Mouse (Mus musculus) kidney, adult 10 weeks (tissue): ENCODE data around the gene Tas2r144. TPM values are rescaled to one million over a fixed set of nuclear protein-coding genes. Genes with fewer than 3 reads are reported as not detected.

Experiments used
- polyA plus RNA-seq: library from polyadenylated mRNA; stranded (reverse); fragments of 350-450 nt; fragmentation: Illumina TruSeq; extraction: RNeasy Lipid Tissue Mini Kit (QIAGEN cat#74804); gene quantifications from one replicate; pipeline ENCODE4 v1.2.3, GENCODE M21; 2014; ENCODE audit warnings: low read depth, low replicate concordance

The Tas2r144 gene
- polyA plus RNA-seq: not detected

GRCm38 (mm10) chr6:42215028-42215427 is at the start of gene Tas2r144:
Tas2r144 (plus strand) TSS chr6:42215328.

DNA sequence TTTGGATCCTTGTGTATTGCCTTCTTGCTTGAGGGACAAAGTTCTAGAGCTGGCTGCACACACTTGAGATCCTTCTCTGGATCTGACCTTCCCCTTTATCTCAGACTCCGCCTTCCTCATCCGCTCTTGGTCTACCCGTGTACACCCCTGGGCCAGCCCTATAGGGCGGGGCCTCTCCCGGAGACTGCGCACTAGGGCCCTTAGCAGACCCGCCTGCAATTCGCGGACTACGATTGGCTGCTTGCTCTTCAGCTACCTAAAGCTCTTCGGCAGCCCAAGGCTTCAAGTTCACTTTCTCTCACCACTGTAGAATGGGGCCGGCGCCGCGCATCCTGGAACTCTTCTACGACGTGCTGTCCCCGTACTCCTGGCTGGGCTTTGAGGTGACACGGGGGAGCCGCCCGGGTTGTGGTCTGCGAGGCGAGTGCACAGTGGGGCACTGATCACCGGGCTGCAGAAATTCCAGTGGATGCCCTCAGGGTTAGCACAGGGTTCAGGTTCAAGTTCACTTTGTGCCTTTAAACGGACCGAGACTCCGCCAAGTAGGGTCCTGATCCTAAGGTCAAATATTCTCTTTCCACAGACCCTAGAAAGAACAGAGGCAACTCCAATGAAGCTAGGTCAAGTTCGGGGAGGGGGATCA is 30.7 kb downstream of the Tas2r144 start, which contains the start of gene Gstk1:
Gene Gstk1 (plus strand): TSS at position 225 of the 643 bp plus-strand sequence.

DNA sequence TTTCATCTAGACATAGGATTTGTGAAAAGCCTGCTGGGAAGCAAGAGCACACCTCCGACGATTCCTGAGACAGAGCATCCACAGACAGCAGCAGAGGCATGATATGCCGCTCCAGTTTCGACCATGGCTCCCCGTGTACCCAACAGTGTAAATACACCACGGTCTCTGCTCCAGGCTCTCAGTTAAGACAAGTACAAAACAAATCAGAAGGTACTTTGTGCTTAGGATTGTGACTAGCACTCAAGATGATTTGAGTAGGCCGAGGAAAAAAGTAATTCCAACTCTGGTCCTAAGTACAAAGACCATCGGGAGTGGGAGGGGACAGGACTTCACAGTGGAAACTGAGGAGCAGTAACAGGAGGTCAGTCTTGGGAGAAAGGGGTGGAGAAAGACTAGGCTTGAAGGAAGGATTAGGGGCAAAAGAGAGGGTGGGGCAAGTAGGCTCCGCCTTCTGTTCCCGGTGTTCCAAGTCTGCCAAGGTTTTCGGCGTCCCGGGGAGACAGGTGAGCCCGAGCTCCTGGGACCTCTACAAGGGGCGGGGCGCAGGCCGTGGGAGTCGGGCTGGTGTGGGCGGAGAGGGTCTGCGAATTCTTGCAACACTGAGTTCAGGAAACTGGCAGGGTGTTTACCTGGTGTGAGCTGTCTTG is 46.5 kb downstream of the Tas2r144 start, which contains the start of gene Tmem139:
Gene Tmem139 (plus strand): TSS at position 447 of the 647 bp plus-strand sequence.

DNA sequence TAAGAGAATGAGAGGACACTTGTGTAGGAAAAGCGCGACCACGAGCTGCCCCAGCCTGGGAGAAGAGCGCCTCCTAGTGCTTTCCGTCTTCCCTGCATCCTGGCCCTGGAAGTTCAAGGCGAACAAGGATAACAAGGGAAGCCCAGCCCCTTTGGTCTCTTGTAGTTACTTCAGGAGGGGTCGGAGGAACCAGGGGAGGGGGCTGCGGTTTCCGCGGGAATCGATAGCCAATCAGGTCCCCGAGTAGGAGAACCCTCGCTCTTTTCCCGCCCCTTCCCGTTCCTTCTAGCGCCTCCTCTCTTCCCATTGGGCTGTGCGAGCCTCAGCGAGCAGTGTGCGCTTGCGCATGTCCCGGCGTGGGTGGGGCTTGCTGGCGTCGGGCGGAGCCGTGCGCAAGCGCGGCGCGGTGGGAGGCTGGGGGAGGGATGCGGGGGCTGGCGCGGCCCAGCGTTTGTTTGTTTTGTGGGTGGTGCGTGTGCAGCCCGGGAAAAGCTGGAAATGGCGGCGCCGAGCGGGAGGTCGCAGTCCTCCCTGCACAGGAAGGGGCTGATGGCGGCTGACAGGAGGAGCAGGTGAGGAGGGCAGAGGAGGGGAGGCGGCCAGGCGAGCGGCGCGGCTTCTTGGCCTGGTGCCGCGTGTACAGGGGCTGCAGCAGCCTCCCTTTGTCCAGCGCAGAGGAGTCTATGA is 49.6 kb downstream of the Tas2r144 start, which contains the start of gene Casp2:
Gene Casp2 (plus strand): TSS at position 360 of the 687 bp plus-strand sequence.

Other genes with a start within 250 kb of the Tas2r144 start
- not detected for gene Sval3, start 247.2 kb upstream of the Tas2r144 start, polyA plus RNA-seq
- gene Sva, start 176.9 kb upstream of the Tas2r144 start, polyA plus RNA-seq: not detected
- not detected for gene Tas2r139, start 74.4 kb upstream of the Tas2r144 start, polyA plus RNA-seq
- 85.7 TPM for gene Gstk1, start 30.6 kb downstream of the Tas2r144 start, polyA plus RNA-seq
- 22.2 TPM for gene Tmem139, start 46.6 kb downstream of the Tas2r144 start, polyA plus RNA-seq
- gene Casp2, start 49.7 kb downstream of the Tas2r144 start, polyA plus RNA-seq: 19.3 TPM
- gene Clcn1, start 71.4 kb downstream of the Tas2r144 start, polyA plus RNA-seq: not detected
- gene Fam131b, start 109.3 kb downstream of the Tas2r144 start, polyA plus RNA-seq: not detected
- 1.3 TPM for gene Zyx, start 134.3 kb downstream of the Tas2r144 start, polyA plus RNA-seq
- 1.6 TPM for gene Epha1, start 157.9 kb downstream of the Tas2r144 start, polyA plus RNA-seq
- not detected for gene Tas2r143, start 184.9 kb downstream of the Tas2r144 start, polyA plus RNA-seq
- gene Tas2r135, start 190.1 kb downstream of the Tas2r144 start, polyA plus RNA-seq: not detected
- not detected for gene Tas2r126, start 219.2 kb downstream of the Tas2r144 start, polyA plus RNA-seq
- gene Olfr458, start 249.9 kb downstream of the Tas2r144 start, polyA plus RNA-seq: not detected